Mouse (Mus musculus) lung, postnatal 4 days (tissue): Measurements from ENCODE around the gene Efna2.
A peak's percentile ranks its signal among the peaks of the same experiment; 100 is the strongest.

Source experiments
- DNase-seq, 2 experiments: peaks; one replicate each; pipeline ENCODE4 v3.0.0; 2021

Efna2 gene

DNA sequence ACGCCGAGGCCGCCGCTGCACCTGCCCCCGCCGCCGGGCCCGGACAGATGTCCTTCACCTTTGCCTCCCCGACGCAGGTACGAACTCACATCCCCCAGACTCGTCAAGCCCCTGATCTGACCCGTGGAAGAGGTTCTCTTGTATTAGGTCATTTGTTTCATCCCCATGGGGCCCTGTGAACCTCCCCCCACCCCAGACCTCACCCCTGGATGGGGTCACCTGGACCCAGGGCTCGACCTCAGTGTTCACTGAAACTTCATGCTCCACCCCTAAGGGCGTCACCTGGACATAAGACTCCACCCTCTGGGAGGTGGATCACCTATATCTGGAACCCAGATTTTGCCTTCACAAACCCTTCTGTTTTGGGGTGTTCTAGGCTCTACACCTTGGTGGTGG is 36.8 kb upstream of the Efna2 start:
- DNase-seq: no peak

DNA sequence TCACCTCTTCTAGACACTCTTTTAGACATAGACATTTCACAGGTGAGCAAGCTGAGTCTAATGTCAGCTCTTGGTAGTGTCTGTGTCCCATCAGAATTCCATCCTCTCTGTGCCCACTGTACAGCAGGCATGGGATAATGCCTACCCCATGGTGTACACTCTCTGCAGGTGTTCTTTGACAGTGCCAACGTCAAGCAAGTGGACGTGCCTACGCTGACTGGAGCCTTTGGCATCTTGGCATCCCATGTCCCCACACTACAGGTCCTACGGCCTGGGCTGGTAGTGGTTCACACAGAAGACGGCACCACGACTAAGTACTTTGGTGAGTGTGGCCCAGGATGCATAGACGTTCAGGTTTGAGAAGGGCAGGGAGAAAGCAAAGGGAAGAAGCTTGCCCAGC is 35.6 kb upstream of the Efna2 start:
- DNase-seq: no peak

DNA sequence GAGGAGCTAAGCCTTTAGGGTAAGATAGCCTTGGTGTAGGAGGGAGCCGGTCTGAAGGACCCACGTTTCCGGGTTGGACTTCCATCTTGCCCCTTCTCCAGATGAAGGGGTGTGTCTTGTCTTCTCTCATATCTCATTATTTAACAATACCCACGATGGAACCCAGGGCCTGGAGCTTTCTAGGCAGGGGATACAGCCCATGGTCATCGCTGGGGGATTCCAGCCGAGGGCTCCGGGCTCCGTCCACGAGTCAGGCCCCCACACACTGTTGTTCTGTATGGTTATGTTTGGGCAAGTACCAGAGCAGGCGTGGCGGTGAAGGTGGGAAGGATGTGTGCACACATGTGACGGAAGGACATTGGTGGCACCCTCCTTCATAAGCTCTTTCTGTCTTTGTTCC is 35.1 kb upstream of the Efna2 start:
- DNase-seq: peak in 1 of 2 experiments; percentile 25

DNA sequence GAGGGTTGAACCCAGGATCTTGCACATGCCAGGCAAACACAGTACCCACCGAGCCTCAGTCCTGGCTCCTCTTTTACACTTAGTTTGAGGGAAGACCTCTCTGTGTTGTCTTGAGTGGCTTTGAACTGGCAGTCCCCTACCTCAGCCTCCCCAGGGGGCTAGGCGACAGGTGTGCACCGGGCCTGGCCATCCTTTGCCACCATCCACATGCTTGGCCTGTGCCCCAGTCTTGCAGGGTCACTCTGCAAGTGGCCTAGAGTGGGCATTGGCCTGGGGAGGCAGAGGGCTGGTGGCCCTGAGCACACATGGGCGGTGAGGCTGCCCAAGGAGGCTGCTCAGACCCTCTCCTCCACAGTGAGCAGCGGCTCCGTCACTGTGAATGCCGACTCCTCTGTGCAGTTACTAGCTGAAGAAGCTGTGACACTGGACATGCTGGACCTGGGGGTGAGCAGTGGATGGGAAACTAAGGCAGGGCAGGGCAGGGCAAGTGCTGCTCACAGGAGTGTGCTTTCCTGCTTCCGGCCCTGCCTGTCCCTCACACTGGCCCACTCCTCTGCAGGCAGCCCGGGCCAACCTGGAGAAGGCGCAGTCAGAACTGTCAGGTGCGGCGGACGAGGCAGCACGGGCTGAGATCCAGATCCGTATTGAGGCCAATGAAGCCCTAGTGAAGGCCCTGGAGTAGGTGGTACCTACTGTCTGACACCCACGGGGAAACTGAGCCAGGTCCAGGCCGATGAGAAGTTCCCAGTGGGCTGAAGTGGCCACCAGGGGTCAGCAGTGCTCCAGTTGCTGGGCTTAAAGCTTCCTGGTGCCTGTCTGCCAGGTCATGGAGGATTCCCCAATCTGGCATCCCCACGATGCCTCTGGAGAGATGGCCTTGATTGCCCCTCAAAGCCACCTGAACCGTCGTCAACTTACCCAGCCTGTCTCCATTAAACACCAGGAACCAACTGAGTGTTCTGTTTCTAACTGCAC is 34.1 kb upstream of the Efna2 start:
- peak; percentile 80 to 86 for DNase-seq

DNA sequence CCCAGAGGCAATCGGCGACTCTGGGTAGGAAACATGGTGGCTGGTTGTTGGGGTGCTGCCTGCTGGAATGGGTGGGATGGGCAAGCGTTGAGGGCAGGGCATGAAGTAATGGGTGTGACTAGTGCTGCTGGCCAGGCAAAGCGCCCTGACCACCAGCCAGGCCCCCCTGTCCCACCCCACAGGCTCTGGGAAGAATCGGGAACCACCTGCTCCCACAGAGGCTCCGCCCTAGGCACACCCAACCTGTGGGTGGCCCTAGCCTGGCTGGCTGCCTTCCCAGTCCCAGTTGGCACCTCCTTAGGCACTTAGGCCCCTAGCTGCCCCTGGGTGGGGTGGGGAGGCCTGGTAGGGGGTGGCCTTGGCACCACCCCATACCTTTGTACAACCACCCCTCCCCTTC is 33.4 kb upstream of the Efna2 start:
- peak; percentile 59 to 82 for DNase-seq

DNA sequence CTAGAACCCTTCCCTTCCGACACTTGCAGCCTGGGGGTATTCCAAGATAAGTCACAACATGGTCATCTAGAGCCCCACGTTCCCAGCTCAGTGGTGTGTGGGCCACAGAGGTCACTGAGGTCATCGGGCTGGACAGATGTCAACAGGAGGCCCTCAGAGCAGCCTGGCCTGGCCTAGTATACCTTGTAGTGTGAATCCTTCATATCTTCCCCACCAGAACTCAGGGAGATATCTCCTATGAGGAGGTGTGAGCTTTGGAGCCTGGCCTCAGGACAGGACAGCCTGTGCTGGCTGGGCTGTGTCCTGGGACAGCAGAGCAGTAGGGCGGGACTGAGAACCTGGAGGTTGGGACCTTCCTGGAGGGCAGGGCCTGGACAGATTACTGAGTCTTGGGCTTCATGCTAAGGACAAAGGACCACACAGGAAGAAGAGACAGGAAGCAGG is 32.7 kb upstream of the Efna2 start:
- peak in 1 of 2 experiments; percentile 40 for DNase-seq

DNA sequence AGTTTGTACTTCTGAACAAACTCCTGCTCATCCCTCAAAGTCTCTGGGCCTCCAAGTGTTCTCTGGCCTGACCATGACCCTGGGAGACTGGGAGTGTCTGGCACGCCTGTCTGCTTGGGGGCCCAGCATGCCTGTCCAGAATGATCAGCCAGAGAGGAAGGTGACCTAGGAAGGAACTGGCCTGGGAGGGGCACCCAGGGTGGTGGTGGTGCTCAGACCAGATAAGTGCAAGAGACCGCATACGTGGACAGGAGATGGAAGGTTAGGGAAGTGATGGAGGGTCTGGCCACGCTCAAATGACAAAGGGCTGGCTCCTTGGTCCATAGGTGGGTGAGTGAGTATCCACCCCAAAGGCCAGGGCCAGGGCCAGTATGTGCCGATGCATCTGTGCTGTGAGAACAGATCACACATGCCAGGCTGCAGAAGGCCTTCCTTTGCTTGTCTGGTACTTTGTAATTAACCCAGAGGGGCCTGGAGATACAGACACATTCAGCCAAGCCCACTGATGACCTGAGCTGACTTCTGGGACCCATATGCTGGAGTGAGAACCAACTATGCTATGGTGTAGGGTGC is 32.0 kb upstream of the Efna2 start:
- peak in 1 of 2 experiments; percentile 41 for DNase-seq

DNA sequence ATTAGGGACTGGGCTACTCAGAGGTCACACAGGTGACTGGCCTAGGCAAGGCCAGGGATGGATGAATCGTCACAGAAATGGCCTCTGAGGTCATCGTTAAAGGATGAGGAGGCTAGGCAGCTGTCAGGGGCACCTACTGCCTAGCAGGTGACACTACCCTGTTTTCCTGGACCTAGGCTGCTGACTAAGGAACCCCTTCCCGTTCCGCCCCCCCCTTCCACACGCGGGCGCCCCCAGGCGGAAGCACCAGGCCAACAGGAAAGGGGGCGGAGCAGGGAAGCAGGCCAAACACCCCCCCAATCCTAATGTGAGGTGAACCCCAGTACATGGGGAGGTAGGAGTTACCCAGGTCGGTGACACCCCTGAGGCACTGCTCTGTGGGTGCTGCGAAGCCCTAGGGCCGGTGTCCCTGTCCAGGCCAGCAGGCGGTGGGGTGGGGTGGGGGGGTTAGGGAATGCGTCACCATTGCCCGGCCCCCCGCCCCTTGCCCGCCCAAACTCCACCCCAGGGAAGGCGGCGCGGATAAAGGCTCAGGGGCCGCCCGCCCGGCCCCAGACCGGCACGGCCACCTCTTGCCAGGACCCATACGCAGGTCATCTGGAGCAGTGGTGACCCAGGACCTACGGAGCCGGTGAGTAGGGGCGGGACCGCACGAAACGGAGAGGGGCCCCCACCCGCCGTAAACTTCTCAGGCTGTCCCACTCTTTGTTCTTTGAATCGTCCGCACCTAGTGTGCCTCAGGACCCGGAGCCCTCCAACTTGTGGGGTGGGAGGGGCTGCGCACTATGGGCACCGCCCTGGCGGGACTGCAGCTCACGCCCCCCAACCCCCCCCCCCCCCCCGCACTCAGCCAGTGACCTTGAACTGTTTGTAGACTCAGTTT is 31.3 kb upstream of the Efna2 start, which contains the start of gene Midn:
Gene Midn (plus strand): TSS at position 554 of the 883 bp plus-strand sequence.
- peak; percentile 90 to 92 for DNase-seq

DNA sequence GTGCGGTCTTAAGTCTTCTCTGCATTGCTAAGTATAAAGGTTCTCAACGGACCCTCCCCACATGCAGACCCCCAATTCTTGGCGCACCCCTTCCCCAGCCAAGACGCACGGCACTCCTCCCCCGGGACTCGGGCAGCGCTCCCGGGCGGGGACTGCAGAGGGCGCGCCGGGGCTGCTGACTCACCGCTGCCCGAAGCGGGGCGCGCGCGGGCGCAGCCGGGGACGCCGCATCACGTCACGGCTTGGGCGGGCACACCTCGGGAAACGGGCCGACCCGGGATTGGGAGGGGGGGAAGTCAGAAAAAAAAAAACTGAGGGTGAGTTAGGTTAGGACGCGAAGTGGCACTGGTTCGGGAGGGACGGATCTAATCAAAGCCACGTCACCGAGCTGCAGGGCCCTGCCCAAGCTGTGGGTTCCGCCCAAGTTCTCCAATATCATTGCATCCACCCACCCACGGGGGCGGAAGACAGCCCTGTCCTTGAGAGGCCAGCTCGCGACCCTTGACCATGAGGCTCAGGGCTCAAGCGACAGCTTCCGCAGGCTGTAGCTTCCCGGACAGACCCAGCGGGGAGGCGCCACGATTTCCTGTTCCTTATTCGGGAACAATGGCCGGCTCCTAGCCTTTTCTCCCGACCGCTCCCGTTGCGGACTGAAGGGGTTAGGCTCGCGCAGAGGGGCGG is 30.5 kb upstream of the Efna2 start:
- DNase-seq: peak; percentile 97

DNA sequence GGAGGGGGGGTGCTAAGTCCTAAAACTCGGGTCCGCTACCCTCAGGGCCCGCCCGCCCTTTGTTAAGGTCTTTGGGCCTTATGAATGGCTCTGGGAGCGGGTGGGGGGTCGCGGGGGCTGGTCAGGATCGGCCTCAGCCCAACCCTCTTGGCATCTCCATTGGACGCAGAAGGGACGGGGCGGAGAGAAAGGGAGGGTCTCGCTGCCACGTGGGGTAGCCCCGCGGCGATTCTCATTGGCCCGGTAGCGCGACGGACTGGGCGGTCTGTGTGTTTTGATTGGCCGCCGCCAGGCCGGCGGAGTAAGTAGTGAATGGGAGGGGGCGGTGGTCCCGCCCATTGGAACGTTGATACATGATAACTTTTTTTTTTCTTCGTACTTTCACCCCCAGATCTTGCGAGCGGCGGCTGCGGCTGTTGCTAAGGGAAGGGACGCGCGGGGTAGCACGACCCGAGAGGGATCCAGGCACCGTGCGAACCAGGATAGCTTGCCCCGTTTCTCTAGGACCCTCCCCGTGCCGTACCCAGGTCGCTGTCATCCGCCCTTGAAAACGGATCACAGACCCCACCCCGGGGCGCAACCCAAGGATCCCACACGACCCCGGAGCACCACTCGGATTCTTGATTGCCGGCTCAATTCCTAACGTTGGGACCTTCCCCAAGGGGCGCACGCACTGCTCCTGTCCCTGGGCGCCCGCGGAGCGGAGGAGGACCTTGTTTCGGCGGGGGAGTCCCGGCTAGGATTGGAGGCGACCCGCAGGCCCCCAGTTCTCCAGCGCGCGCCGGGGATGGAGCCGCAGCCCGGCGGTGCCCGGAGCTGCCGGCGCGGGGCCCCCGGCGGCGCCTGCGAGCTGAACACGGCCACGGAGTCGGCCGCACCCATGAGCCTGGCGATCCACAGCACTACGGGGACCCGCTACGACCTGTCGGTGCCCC is 29.7 kb upstream of the Efna2 start:
- peak; percentile 98 to 100 for DNase-seq

DNA sequence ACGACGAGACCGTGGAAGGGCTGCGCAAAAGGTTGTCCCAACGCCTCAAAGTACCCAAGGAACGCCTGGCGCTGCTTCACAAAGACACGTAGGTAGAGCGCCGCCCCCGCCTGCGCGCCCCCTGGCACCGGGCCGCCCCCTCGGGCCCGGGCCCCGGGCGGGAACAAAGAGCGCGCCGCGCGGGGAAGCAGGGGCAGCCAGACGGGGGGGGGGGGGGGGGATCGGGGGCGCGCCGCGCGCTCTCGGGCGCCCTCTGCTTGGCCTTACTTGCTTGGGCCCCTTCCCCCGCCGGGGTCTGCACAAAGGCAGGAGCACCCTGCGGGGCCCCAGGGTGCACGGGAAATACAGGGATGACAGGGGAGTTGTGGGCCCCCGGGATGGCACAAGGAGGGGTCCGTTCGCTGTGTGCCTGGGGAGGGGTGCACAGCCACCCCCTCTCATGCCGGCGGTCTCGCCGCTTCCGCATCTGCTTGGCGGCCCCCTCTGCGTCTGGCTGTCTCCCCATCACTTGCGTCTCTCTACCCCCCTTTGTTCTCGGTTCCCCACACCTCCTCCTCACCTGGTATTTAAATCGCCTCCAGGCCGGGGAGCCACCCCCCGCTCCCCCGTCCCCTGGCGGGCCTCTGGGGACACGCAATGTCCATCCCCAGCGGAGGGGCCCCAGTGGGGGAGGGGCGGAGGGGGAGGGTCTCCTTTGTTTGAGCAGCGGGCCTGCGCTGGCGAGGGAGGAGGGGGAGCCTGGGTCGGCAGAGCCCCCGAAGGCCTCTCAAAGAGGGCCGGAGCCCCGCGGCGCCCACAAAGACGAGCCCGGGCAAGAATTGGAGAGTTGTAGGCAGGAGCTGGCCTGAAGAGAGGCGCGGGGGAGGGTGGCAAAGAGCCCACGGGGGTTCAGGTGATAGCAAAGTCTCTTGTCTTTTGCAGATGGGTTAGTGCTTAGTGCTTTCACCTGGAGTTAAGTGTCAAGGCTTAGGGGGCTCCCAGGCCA is 28.8 kb upstream of the Efna2 start:
- DNase-seq: peak; percentile 72 to 85

DNA sequence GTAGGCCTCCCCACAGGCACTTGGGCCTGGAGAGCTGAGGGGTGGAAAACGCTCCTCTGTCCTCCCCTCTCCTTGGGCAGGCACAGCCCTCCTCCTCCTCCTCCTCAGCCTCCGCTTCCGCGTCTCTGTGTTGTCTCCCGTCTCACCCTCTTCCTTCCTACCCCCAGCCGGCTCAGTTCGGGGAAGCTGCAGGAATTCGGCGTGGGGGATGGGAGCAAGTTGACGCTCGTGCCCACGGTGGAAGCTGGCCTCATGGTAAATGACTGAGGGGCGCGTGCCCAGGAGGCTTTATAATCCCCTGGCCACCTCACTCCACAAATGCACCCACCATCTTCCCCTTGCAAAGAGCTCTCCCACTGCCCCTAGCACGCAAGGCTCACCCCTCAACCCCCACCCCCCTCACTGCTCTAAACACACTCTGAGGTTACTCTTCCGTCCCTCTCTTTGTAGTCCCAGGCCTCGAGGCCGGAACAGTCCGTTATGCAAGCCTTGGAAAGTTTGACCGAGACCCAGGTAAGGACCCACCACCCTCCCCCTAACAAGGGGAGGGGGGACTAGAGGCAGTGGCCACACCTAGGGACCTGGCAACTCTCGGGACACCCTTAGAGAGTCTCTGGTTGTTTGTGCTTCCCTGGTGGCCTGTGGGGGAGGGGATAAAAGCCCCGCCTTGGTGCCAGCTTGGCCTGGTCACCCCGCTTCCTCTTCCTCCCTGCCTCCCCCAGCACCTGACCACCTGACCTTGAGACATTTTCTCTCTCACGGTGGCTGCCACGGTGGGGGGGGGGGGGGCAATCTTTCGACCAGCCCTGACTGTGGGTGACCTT is 27.9 kb upstream of the Efna2 start:
- peak; percentile 85 to 89 for DNase-seq

DNA sequence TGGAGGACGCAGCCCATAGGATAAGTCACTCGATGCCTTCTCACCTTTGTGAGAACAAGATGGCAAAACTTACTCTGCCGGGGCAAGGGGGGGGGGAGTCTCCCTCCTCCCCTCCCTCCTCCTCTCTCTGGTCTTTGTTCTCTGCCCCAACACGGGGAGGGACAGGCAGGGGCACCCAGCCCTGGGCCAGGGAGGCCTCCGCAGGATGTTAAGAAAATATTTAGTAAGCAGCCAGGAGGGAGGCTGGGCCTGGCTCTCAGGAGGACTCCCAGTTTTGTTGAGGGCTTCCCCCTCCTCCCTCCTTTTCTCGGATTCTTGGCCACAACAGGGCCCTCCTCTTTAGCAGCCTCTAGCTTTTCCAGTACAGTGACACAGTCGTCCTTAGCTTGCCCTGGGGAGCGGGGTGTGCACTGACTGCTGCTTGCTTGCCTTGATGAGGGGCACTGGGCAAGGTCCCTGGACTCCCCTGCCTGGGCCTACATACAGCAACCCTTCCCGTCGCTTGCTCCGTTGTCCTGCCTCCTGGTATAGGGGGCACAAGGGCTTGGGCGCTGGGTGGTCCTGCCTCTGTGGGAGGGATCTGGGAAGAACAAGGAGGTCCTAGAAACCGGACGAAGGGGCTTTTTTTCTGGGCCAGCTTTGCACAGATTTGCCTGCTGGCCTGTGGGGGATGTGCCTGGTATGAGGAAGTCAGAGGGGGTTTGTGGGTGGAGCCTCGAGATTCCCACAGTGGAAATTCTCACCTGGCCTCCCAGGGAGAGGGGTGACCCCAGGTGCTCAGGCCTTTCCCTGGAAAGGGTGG is 27.0 kb upstream of the Efna2 start:
- DNase-seq: peak; percentile 74 to 88

DNA sequence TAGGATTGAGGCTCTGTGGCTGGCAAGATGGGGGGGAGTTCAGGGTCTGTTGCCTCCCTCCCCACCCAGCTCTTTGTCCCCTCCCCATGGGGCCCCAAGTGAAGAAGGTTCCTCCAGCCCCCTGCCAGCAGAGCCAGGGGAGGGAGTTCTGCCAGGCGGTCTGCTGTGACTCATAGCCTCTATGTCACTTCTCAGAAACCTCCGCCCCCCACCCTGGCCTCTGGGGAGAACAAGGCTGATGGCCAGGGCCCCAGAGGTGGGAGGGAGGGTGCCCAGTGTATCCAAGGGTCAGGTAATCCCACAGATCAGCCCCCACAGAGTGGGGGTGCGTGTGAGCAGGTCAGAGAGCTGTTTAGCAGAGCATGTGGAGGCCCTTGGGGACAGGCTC is 26.4 kb upstream of the Efna2 start:
- DNase-seq: peak; percentile 71 to 79

DNA sequence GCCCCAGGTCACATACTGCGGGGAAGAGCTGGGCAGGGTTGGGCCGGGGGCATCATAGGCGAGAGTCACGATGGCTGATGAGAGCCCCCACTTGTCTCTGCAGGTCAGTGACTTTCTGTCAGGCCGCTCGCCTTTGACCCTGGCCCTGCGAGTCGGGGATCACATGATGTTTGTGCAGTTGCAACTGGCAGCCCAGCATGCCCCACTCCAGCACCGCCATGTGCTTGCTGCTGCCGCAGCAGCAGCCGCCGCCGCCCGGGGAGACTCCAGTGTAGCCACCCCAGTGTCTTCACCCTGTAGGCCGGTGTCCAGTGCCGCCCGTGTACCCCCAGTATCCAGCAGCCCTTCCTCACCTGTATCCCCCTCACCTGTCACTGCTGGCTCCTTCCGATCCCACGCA is 25.6 kb upstream of the Efna2 start:
- no peak for DNase-seq

DNA sequence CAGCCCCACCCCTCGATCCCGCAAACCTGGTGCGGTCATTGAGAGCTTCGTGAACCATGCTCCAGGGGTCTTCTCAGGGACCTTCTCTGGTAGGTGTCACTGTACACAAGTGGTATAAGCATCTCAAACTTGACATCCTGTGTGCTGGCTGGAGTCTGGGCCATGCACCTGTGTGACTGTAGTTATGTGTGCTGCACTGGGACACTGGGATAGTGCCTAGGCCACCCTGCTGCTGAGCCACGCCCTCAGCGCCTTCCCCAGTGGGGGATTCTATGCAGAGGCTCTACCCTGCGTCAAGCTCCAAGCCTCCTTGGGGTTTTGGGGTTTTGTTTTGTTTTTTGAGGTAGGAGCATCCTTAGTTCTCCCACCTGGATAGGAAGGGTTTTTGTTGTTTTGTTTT is 24.9 kb upstream of the Efna2 start:
- DNase-seq: no peak

DNA sequence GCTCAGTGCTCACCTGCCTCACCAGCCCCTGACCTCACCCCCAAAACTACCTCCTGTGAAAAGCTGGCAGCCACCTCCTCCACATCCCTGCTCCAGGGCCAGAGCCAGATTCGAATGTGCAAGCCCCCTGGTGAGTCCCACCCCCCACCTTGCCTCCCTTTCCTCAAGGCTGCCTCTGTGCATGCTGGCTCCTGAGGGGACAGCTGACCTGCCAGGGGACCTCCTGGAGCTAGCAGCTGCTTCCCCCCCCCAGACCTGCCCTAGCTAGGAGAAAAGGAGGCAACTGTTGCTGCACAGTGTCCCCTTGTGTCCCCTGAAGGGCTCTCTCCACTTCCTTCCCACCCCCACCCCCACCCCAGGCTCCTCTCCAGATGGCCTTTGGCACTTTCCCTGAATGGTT is 24.0 kb upstream of the Efna2 start:
- DNase-seq: no peak
